Mouse (Mus musculus): ENCODE measurements at regions not wholly inside any gene's neighbourhood (a gene's known extent, or its start where the extent isn't known, plus 50 kb on each side); places are given as distances from the start of the nearest gene placed in this dataset.
A peak's percentile ranks its signal among the peaks of the same experiment; 100 is the strongest.

DNA sequence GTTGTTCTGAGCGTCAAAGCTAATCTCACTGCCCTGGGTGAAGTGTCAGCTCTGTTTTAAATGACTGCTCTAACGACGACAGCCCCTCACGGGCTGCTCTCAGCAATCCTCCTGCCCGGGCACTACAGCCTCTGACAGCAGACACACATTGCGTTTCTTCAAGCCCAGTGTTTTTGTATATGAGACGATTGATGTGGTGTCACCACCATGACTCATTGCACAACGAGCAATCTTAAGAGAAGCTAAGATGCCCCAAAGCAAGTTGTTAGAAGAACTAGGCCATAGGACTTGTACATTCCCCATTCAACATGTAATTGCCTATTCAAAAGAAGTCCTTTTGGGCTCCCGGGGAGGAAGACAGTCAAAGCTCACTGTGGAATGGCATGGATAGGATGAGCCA lies 81.3 kb upstream of the Btg1 start:
- TF ChIP-seq POLR2A (IDR thresholded peaks at IDR 0.05; ENCODE audit: low read depth, low read length) (no peak), CTCF (IDR thresholded peaks at IDR 0.05; ENCODE audit: extremely low read depth, insufficient read depth, insufficient read length, insufficient replicate concordance) (no peak)
- WGBS: 75% methylated on average over 9 of the region's 9 CpGs
- H3K4me3 ChIP-seq (ENCODE audit: extremely low read depth, insufficient read depth, insufficient read length): no peak overlapping the region
- H3K27me3 ChIP-seq (ENCODE audit: control insufficient read depth, insufficient read depth, low read length): no peaks in the 10 kb centered on the region
- no peak overlapping the region for H3K27ac ChIP-seq (ENCODE audit: insufficient read depth, low read length)
- no peaks in the 10 kb centered on the region for H3K4me1 ChIP-seq (ENCODE audit: control insufficient read depth, insufficient read depth, insufficient read length)
- DNase-seq (ENCODE audit: low read depth in 1 of 2, low spot score in 2 of 2): peak in 1 of 2 experiments; percentile 14
- no peaks in the 10 kb centered on the region for H3K36me3 ChIP-seq (ENCODE audit: control insufficient read depth, insufficient read depth, low read length)

DNA sequence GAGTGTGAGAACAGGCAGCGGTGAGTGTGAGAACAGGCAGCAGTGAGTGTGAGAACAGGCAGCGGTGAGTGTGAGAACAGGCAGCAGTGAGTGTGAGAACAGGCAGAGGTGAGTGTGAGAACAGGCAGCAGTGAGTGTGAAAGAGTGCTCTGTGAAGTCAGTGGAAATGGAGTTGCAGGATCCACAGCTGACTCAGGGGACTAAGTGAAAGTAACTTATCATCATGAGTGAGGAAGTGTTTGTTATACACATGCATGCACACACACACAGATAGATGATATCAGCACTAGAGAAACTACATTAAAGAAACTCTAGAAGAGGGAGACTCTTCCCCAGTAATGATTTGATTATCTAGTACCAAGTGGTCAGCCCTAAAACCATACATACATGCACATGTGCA lies 76.0 kb upstream of the Btg1 start:
- Histone ChIP-seq H3K4me3 (ENCODE audit: extremely low read depth, insufficient read depth, insufficient read length) (no peak overlapping the region), H3K27ac (ENCODE audit: insufficient read depth, low read length) (no peak overlapping the region), H3K27me3 (ENCODE audit: control insufficient read depth, insufficient read depth, low read length) (no peaks in the 10 kb centered on the region), H3K36me3 (ENCODE audit: control insufficient read depth, insufficient read depth, low read length) (no peaks in the 10 kb centered on the region), H3K4me1 (ENCODE audit: control insufficient read depth, insufficient read depth, insufficient read length) (no peaks in the 10 kb centered on the region)
- TF ChIP-seq POLR2A (IDR thresholded peaks at IDR 0.05; ENCODE audit: low read depth, low read length) (no peak), CTCF (IDR thresholded peaks at IDR 0.05; ENCODE audit: extremely low read depth, insufficient read depth, insufficient read length, insufficient replicate concordance) (no peak)
- DNase-seq (ENCODE audit: low read depth in 1 of 2, low spot score in 2 of 2): no peak
- 99% methylated on average over 2 of the region's 2 CpGs for WGBS

DNA sequence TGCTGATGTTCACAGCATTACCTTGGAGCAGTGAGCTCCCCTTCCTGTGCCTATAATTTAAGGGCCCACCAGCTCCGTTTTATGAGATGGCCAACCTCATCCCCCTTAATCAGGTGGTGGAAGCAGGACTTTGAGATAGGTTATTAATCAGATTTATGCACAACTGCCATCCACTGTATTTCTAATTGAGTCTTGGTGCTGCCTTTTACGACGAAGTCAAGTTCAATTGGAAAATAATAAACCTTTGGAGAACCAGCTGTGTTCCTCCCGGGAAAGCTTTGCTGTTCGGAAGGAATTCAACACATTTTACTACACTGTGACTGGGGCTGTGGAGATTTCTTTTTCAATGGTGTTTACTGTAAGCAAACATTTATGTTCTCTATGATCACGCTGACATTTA lies 71.5 kb upstream of the Btg1 start:
- TF ChIP-seq POLR2A (IDR thresholded peaks at IDR 0.05; ENCODE audit: low read depth, low read length): no peak
- no peak for TF ChIP-seq CTCF (IDR thresholded peaks at IDR 0.05; ENCODE audit: extremely low read depth, insufficient read depth, insufficient read length, insufficient replicate concordance)
- DNase-seq (ENCODE audit: low read depth in 1 of 2, low spot score in 2 of 2): no peak
- Histone ChIP-seq H3K27ac (ENCODE audit: insufficient read depth, low read length) (no peak overlapping the region), H3K27me3 (ENCODE audit: control insufficient read depth, insufficient read depth, low read length) (no peaks in the 10 kb centered on the region), H3K4me1 (ENCODE audit: control insufficient read depth, insufficient read depth, insufficient read length) (no peaks in the 10 kb centered on the region), H3K4me3 (ENCODE audit: extremely low read depth, insufficient read depth, insufficient read length) (no peak overlapping the region), H3K36me3 (ENCODE audit: control insufficient read depth, insufficient read depth, low read length) (no peaks in the 10 kb centered on the region)
- WGBS: 90% methylated on average over 6 of the region's 6 CpGs

DNA sequence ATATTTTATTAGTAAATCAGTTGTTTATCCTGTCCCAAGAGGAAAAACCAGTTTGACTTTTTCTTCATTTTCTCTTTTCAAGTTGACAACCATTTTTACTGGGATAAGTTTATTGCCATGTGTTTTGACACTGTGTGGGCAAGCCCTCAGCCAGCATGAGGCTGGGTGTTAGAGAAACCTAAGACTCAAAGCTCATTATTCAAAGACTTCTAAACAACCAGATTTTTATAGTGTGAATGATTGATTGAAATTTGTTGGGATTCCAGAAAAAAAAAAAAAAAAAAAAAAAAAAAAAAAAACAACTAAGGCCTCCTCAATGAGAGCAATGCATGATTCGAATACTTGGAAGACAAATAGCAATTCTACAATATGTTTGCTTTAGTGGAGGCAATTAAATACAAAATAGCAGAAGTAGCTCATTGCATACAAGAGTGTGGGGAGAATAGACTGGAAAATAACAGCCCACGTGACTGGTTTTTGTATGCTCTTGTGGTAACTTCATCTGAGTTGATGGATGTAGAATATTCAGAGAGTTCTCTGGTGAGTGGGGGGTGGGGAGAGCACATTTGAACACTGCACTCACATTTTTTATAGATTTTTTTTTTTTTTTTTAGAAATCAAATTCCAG lies 70.9 kb upstream of the Btg1 start:
- WGBS: 71% methylated on average over 2 of the region's 2 CpGs
- no peaks in the 10 kb centered on the region for H3K4me1 ChIP-seq (ENCODE audit: control insufficient read depth, insufficient read depth, insufficient read length)
- DNase-seq (ENCODE audit: low read depth in 1 of 2, low spot score in 2 of 2): no peak
- no peaks in the 10 kb centered on the region for H3K36me3 ChIP-seq (ENCODE audit: control insufficient read depth, insufficient read depth, low read length)
- H3K27me3 ChIP-seq (ENCODE audit: control insufficient read depth, insufficient read depth, low read length): no peaks in the 10 kb centered on the region
- no peak for TF ChIP-seq POLR2A (IDR thresholded peaks at IDR 0.05; ENCODE audit: low read depth, low read length)
- no peak for TF ChIP-seq CTCF (IDR thresholded peaks at IDR 0.05; ENCODE audit: extremely low read depth, insufficient read depth, insufficient read length, insufficient replicate concordance)
- H3K4me3 ChIP-seq (ENCODE audit: extremely low read depth, insufficient read depth, insufficient read length): no peak overlapping the region
- H3K27ac ChIP-seq (ENCODE audit: insufficient read depth, low read length): no peak overlapping the region

DNA sequence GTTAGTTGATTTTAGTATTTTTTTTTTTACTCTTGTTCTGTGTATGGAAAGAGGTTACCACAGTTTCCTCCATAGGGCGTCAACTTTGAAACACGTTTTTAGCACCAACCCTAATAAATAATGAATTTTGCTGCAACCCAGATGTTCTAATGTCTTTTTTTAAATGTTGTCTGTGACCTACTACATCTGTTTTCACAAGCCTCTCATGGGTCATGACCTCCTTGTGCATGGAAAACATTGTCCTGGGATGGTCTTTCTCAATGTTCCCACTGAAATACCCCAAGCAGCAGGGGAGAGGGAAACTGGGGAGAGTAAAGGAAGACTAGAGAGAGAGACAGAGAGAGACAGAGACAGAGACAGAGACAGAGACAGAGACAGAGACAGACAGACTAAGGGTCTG lies 67.2 kb upstream of the Btg1 start:
- Histone ChIP-seq H3K27ac (ENCODE audit: insufficient read depth, low read length) (no peak overlapping the region), H3K27me3 (ENCODE audit: control insufficient read depth, insufficient read depth, low read length) (no peaks in the 10 kb centered on the region), H3K4me1 (ENCODE audit: control insufficient read depth, insufficient read depth, insufficient read length) (no peaks in the 10 kb centered on the region), H3K36me3 (ENCODE audit: control insufficient read depth, insufficient read depth, low read length) (no peaks in the 10 kb centered on the region), H3K4me3 (ENCODE audit: extremely low read depth, insufficient read depth, insufficient read length) (no peak overlapping the region)
- TF ChIP-seq CTCF (IDR thresholded peaks at IDR 0.05; ENCODE audit: extremely low read depth, insufficient read depth, insufficient read length, insufficient replicate concordance) (no peak), POLR2A (IDR thresholded peaks at IDR 0.05; ENCODE audit: low read depth, low read length) (no peak)
- whole genome bisulfite sequencing: 50% methylated on average over 2 of the region's 2 CpGs
- DNase-seq (ENCODE audit: low read depth in 1 of 2, low spot score in 2 of 2): no peak

DNA sequence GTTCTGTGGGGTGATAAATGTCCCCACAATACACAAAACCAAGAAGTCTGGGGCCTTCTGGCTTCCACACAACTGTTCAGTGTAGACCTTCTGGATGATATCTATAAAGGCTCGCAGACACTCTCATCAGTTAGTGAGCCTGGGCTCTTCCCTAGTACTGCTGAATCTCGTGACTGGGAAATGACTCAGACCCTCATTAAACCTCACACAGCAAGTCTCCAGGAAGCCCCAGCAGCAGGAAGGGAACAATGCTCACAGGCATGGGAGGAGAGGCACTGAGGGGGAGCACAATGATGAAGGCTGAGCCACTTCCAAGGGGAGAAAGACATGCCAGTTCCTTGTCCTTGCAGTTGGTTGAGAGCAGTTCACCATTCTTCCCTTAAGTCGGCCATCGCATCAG lies 66.5 kb upstream of the Btg1 start:
- Histone ChIP-seq H3K4me1 (ENCODE audit: control insufficient read depth, insufficient read depth, insufficient read length) (no peaks in the 10 kb centered on the region), H3K27me3 (ENCODE audit: control insufficient read depth, insufficient read depth, low read length) (no peaks in the 10 kb centered on the region), H3K36me3 (ENCODE audit: control insufficient read depth, insufficient read depth, low read length) (no peaks in the 10 kb centered on the region), H3K4me3 (ENCODE audit: extremely low read depth, insufficient read depth, insufficient read length) (no peak overlapping the region), H3K27ac (ENCODE audit: insufficient read depth, low read length) (no peak overlapping the region)
- 80% methylated on average over 4 of the region's 4 CpGs for whole genome bisulfite sequencing
- no peak for DNase-seq (ENCODE audit: low read depth in 1 of 2, low spot score in 2 of 2)
- TF ChIP-seq POLR2A (IDR thresholded peaks at IDR 0.05; ENCODE audit: low read depth, low read length): no peak
- no peak for TF ChIP-seq CTCF (IDR thresholded peaks at IDR 0.05; ENCODE audit: extremely low read depth, insufficient read depth, insufficient read length, insufficient replicate concordance)

DNA sequence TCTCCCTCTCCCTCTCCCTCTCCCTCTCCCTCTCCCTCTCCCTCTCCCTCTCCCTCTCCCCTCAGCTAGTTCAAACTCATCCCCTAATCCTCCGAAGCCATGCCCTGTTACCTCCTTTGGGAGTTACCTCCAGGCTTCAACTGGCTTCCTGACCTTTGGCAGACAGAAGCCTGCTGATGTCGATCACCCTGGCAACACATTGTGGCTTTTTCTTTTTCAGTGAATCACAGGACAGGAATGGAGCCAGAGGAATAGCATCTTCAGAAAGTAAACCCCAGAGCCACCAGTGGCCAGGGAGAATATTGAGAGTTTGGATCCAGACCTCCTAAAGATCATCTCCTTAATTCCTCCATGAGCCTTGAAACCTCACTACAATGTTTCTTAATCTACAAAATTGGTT lies 59.5 kb upstream of the Btg1 start:
- Histone ChIP-seq H3K36me3 (ENCODE audit: control insufficient read depth, insufficient read depth, low read length) (no peaks in the 10 kb centered on the region), H3K4me3 (ENCODE audit: extremely low read depth, insufficient read depth, insufficient read length) (no peak overlapping the region), H3K27me3 (ENCODE audit: control insufficient read depth, insufficient read depth, low read length) (no peaks in the 10 kb centered on the region), H3K27ac (ENCODE audit: insufficient read depth, low read length) (no peak overlapping the region), H3K4me1 (ENCODE audit: control insufficient read depth, insufficient read depth, insufficient read length) (no peaks in the 10 kb centered on the region)
- WGBS: 89% methylated on average over 2 of the region's 2 CpGs
- no peak for DNase-seq (ENCODE audit: low read depth in 1 of 2, low spot score in 2 of 2)
- TF ChIP-seq POLR2A (IDR thresholded peaks at IDR 0.05; ENCODE audit: low read depth, low read length) (no peak), CTCF (IDR thresholded peaks at IDR 0.05; ENCODE audit: extremely low read depth, insufficient read depth, insufficient read length, insufficient replicate concordance) (no peak)

All from spleen, adult 2 months (tissue).